Mouse (Mus musculus) hindbrain, embryonic 10.5 days (tissue): ENCODE data around the gene Olfr1229. TPM values are rescaled to one million over a fixed set of nuclear protein-coding genes. Genes with fewer than 3 reads are reported as not detected.

Experiments
- DNase-seq: peaks from one replicate; pipeline ENCODE4 v3.0.0-alpha.2; 2017; ENCODE audit warnings: low spot score
- H3K27ac ChIP-seq: fragments of 300-500 bp; sonication (generic); 2 replicates; pipeline ENCODE4 v1.5.1; 2016; ENCODE audit warnings: mild to moderate bottlenecking, moderate library complexity
- H3K27me3 ChIP-seq: fragments of 300-500 bp; sonication (generic); 2 replicates; pipeline ENCODE4 v1.6.1; 2016; ENCODE audit warnings: mild to moderate bottlenecking; ENCODE audit not compliant: poor library complexity, insufficient read depth, severe bottlenecking
- H3K36me3 ChIP-seq: fragments of 300-500 bp; sonication (generic); 2 replicates; pipeline ENCODE4 v1.6.1; 2016; ENCODE audit warnings: mild to moderate bottlenecking, moderate library complexity
- H3K4me1 ChIP-seq: fragments of 300-500 bp; sonication (generic); replicated peaks from 2 replicates; pipeline ENCODE4 v1.6.1; 2016; ENCODE audit warnings: mild to moderate bottlenecking
- H3K4me3 ChIP-seq: fragments of 300-500 bp; sonication (generic); 2 replicates; pipeline ENCODE4 v1.5.1; 2016; ENCODE audit warnings: mild to moderate bottlenecking, moderate library complexity
- H3K9me3 ChIP-seq: fragments of 300-500 bp; sonication (generic); 2 replicates; pipeline ENCODE4 v1.6.1; 2016; ENCODE audit warnings: mild to moderate bottlenecking, moderate library complexity
- WGBS: fragments of 180-500 bp; shearing (Covaris S2); methylation state at CpG from one replicate; pipeline ENCODE4 v1.1.7; 2016; 5-methylcytosine and 5-hydroxymethylcytosine counted together
- polyA plus RNA-seq: library from polyadenylated mRNA; unstranded; fragments of >200 nt; fragmentation: Nextera tagmentation; extraction: Ambion mirVana; gene quantifications from 2 replicates; pipeline ENCODE4 v1.2.1, GENCODE M21; 2016

Olfr1229 gene
- not detected in 2 replicates for polyA plus RNA-seq

DNA sequence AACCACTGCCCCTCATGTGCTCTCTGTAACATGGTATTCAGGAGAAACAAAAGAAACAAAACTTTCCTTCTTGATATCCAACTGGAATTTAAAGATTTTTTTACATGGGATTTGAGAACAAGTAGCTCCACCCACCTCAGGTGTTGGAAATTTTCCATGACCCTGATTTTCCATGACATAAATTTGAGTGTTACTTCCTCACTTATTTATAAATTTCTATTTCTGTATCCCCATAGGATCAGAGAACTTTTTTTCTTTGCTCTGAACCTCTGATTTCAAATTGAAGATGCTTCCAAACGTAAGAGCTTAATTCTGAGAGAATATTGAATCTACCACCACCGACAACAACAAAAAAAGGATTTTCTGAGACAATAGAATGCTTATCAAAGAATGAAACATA is at the start of gene Olfr1229:
Gene Olfr1229 (minus strand): TSS at position 101 of the 400 bp plus-strand sequence.
- H3K4me1 ChIP-seq, result no peaks in the 10 kb centered on the region
- 87% methylated on average over 2 of the region's 2 CpGs for WGBS
- H3K9me3 ChIP-seq, result no peaks in the 10 kb centered on the region
- no peak within 1 kb of the TSS for H3K4me3 ChIP-seq
- DNase-seq, result no peak
- no peak within 1 kb of the TSS for H3K27ac ChIP-seq
- no peaks in the 10 kb centered on the region for H3K27me3 ChIP-seq
- no peaks in the 10 kb centered on the region for H3K36me3 ChIP-seq

DNA sequence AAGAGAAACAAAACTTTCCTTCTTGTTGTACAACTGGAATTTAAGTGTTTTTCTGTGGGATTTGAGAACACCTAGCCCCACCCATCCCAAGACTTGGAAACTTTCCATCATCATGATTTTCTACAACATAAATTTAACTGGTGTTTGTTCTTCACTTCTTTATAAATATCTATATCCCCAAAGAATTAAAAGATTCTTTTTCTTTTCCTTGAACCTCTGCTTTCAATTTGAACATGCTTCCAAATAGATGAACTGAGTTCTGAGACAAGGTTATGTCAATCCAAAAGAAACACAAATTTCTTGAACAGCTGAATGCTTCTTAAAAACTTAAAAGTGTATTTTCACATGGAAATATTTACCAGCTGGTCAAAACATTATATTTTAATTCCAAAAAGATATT is 41.8 kb upstream of the Olfr1229 start, which contains the start of gene Olfr1232:
Gene Olfr1232 (minus strand): TSS at position 101 of the 400 bp plus-strand sequence.
- Histone ChIP-seq H3K4me3 (no peak within 1 kb of the TSS), H3K27me3 (no peaks in the 10 kb centered on the region), H3K27ac (no peak within 1 kb of the TSS), H3K4me1 (no peaks in the 10 kb centered on the region), H3K36me3 (no peaks in the 10 kb centered on the region), H3K9me3 (no peaks in the 10 kb centered on the region)
- no peak for DNase-seq

- no peak within 1 kb of the TSS for H3K4me3 ChIP-seq
- H3K27me3 ChIP-seq, result no peaks in the 10 kb centered on the region
- no peaks in the 10 kb centered on the region for H3K4me1 ChIP-seq
- H3K27ac ChIP-seq, result no peak within 1 kb of the TSS
- no peaks in the 10 kb centered on the region for H3K36me3 ChIP-seq
- WGBS, result 74% methylated on average over 2 of the region's 2 CpGs
- no peaks in the 10 kb centered on the region for H3K9me3 ChIP-seq
- no peak for DNase-seq
Measured at GRCm38 (mm10) chr2:89306974-89307373, 19.2 kb upstream of the Olfr1229 start, which contains the start of gene Olfr1231. Gene Olfr1231 (minus strand): TSS chr2:89307074.

- Histone ChIP-seq H3K36me3 (no peaks in the 10 kb centered on the region), H3K9me3 (no peaks in the 10 kb centered on the region), H3K4me1 (no peaks in the 10 kb centered on the region), H3K27ac (no peak within 1 kb of the TSS), H3K27me3 (no peaks in the 10 kb centered on the region), H3K4me3 (no peak within 1 kb of the TSS)
- DNase-seq, result no peak
- 88% methylated on average over 1 of the region's 1 CpGs for WGBS
Measured at GRCm38 (mm10) chr2:89297168-89297567, 9.4 kb upstream of the Olfr1229 start, which contains the start of gene Olfr1230. Gene Olfr1230 (minus strand): TSS chr2:89297268.

DNA sequence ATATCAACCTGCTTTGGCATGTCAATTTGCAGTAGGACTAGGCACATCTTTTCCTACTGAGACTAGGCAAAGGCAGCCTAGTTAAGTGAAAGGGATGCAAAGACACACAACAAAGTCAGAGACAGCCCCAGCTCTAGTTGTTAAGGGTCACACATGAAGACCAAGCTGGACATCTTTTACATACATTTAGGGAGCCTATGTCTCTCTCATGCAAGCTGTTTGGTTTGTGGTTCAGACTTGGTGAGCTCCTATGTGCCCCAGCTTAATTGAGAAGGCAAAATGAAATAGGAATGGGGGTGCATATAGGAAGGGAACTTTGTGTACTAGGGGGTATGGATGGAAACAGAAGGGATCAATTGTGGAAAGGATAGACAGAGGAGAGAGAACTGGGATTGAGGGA is 33.9 kb downstream of the Olfr1229 start, which contains the start of gene Olfr1228:
Gene Olfr1228 (minus strand): TSS at position 101 of the 400 bp plus-strand sequence.
- Histone ChIP-seq H3K9me3 (no peaks in the 10 kb centered on the region), H3K4me3 (no peak within 1 kb of the TSS), H3K4me1 (no peaks in the 10 kb centered on the region), H3K27ac (no peak within 1 kb of the TSS), H3K36me3 (no peaks in the 10 kb centered on the region), H3K27me3 (no peaks in the 10 kb centered on the region)
- no peak for DNase-seq

Other genes with a start within 250 kb of the Olfr1229 start
- gene Olfr1218, start 226.8 kb downstream of the Olfr1229 start, polyA plus RNA-seq, result not detected in 2 replicates
- not detected in 2 replicates for gene Olfr1219, start 204.5 kb downstream of the Olfr1229 start, polyA plus RNA-seq
- gene Olfr1220, start 181.2 kb downstream of the Olfr1229 start, polyA plus RNA-seq, result not detected in 2 replicates
- gene Olfr1221, start 170.7 kb downstream of the Olfr1229 start, polyA plus RNA-seq, result not detected in 2 replicates
- not detected in 2 replicates for gene Olfr1222, start 155.0 kb downstream of the Olfr1229 start, polyA plus RNA-seq
- gene Olfr1223, start 136.5 kb downstream of the Olfr1229 start, polyA plus RNA-seq, result not detected in 2 replicates
- not detected in 2 replicates for gene Olfr1224-ps1, start 123.9 kb downstream of the Olfr1229 start, polyA plus RNA-seq
- not detected in 2 replicates for gene Olfr1225, start 113.3 kb downstream of the Olfr1229 start, polyA plus RNA-seq
- gene Olfr1226, start 88.0 kb downstream of the Olfr1229 start, polyA plus RNA-seq, result not detected in 2 replicates
- gene Olfr1228, start 34.0 kb downstream of the Olfr1229 start, polyA plus RNA-seq, result not detected in 2 replicates
- gene Olfr1230, start 9.3 kb upstream of the Olfr1229 start, polyA plus RNA-seq, result not detected in 2 replicates
- gene Olfr1231, start 19.1 kb upstream of the Olfr1229 start, polyA plus RNA-seq, result not detected in 2 replicates
- gene Olfr1232, start 41.7 kb upstream of the Olfr1229 start, polyA plus RNA-seq, result not detected in 2 replicates
- gene Olfr1233, start 54.4 kb upstream of the Olfr1229 start, polyA plus RNA-seq, result not detected in 2 replicates
- gene Olfr1234, start 76.9 kb upstream of the Olfr1229 start, polyA plus RNA-seq, result not detected in 2 replicates
- gene Olfr1238, start 121.7 kb upstream of the Olfr1229 start, polyA plus RNA-seq, result not detected in 2 replicates
- gene Olfr1239, start 132.4 kb upstream of the Olfr1229 start, polyA plus RNA-seq, result not detected in 2 replicates
- not detected in 2 replicates for gene Olfr1240, start 155.0 kb upstream of the Olfr1229 start, polyA plus RNA-seq
- not detected in 2 replicates for gene Olfr1241, start 199.1 kb upstream of the Olfr1229 start, polyA plus RNA-seq
- gene Olfr1242, start 210.3 kb upstream of the Olfr1229 start, polyA plus RNA-seq, result not detected in 2 replicates
- not detected in 2 replicates for gene Olfr1243, start 243.5 kb upstream of the Olfr1229 start, polyA plus RNA-seq